Mouse (Mus musculus): ENCODE measurements around the gene Ar.

Ar gene

GRCm38 (mm10) chrX:98148531-98149342, at the start of gene Ar:
Ar (plus strand) TSS chrX:98148769.
- DNase-seq (ENCODE audit: low read depth, low spot score), result peak; percentile 79

DNA sequence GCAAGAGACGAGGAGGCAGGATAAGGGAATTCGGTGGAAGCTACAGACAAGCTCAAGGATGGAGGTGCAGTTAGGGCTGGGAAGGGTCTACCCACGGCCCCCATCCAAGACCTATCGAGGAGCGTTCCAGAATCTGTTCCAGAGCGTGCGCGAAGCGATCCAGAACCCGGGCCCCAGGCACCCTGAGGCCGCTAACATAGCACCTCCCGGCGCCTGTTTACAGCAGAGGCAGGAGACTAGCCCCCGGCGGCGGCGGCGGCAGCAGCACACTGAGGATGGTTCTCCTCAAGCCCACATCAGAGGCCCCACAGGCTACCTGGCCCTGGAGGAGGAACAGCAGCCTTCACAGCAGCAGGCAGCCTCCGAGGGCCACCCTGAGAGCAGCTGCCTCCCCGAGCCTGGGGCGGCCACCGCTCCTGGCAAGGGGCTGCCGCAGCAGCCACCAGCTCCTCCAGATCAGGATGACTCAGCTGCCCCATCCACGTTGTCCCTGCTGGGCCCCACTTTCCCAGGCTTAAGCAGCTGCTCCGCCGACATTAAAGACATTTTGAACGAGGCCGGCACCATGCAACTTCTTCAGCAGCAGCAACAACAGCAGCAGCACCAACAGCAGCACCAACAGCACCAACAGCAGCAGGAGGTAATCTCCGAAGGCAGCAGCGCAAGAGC, 1.3 kb downstream of the Ar start:
- DNase-seq (ENCODE audit: low read depth, low spot score), result peak; percentile 36

DNA sequence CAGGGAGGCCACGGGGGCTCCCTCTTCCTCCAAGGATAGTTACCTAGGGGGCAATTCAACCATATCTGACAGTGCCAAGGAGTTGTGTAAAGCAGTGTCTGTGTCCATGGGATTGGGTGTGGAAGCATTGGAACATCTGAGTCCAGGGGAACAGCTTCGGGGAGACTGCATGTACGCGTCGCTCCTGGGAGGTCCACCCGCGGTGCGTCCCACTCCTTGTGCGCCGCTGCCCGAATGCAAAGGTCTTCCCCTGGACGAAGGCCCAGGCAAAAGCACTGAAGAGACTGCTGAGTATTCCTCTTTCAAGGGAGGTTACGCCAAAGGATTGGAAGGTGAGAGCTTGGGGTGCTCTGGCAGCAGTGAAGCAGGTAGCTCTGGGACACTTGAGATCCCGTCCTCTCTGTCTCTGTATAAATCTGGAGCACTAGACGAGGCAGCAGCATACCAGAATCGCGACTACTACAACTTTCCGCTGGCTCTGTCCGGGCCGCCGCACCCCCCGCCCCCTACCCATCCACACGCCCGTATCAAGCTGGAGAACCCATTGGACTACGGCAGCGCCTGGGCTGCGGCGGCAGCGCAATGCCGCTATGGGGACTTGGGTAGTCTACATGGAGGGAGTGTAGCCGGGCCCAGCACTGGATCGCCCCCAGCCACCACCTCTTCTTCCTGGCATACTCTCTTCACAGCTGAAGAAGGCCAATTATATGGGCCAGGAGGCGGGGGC, 2.0 kb downstream of the Ar start:
- DNase-seq (ENCODE audit: low read depth, low spot score), result peak; percentile 4

DNA sequence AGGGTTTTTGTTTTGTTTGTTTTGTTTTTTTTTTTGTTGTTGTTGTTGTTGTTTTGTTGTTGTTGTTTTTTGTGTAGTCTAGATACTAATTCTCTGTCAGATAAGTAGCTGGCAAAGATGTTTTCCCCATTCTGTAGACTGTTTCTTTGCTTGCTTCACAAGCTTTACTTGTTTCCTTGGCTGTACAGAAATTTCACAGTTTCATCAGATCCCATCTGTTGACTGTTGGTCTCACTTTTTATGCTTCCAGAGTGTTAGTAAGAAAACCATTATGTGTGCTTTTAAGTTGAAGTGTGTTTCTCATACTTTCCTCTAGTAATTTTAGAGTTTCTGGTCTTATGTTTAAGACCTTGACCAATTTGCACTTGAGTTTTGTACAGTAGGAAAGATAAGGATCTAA, 41.2 kb downstream of the Ar start:
- DNase-seq (ENCODE audit: low read depth, low spot score), result no peak

- DNase-seq (ENCODE audit: low read depth, low spot score), result no peak
Observed at GRCm38 (mm10) chrX:98205766-98206165, 57.2 kb downstream of the Ar start.

- DNase-seq (ENCODE audit: low read depth, low spot score), result no peak
Observed at GRCm38 (mm10) chrX:98207166-98207565, 58.6 kb downstream of the Ar start.

- no peak for DNase-seq (ENCODE audit: low read depth, low spot score)
Observed at GRCm38 (mm10) chrX:98216103-98216502, 67.5 kb downstream of the Ar start.

DNA sequence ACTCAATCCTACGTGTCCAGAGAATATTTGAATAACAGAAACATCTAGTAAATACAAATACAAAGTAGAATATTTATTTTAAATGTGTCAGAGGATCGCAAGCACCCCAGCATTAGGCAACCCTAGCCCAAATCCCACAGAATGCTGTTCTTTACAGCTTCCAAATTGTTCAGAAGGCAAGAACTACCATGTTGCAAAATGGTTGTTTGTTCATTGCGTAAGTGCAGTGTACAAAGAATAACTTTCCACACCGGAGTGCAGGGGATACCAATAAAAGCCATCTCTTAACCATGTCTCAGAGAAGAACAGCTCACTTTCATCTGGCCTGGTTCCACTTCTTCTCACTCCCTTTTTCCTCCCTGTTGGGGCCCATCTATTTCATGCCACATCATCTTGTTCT, 90.4 kb downstream of the Ar start:
- no peak for DNase-seq (ENCODE audit: low read depth, low spot score)

- DNase-seq (ENCODE audit: low read depth, low spot score), result no peak
Observed at GRCm38 (mm10) chrX:98245108-98245507, 96.5 kb downstream of the Ar start.

- DNase-seq (ENCODE audit: low read depth, low spot score), result no peak
Observed at GRCm38 (mm10) chrX:98248363-98248762, 99.8 kb downstream of the Ar start.

DNA sequence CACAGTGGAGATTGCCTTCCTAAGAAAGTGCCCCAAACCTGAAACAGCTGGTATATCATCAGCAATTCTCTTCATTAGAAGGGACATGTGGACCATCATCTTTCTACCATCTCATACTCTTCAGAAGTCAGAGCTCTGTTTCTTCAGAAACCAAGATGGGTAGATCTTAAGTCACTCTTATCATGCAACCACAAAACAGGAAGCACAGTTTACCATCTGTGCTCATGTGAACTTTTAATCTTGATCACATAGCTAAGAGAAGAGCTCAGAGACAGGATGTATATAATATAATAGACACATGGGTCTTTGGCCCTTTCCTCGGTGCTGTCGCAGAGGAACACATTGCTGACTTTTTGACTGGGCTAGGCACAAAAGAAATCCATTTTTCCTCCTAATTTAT, 111.1 kb downstream of the Ar start:
- peak; percentile 70 for DNase-seq (ENCODE audit: low read depth, low spot score)

GRCm38 (mm10) chrX:98265755-98266154, 117.2 kb downstream of the Ar start:
- DNase-seq (ENCODE audit: low read depth, low spot score), result peak; percentile 72

DNA sequence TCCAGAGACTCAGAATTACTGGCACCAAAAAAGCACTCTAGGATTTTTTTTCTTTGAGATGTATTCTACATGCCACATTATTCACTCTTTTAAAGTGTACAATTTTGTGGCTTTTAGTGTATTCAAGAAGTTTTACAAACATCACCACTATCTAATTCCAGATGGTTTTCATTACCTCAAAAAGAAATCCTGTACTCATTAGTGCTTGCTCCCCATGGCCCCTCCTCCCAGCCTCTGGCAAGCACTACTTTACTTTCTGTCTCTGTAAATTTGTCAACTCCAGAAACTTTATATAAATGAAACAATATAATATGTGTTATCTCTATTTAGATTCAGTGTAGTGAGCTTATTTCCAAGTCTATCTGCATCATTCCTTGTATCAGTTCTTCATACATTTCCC, 122.8 kb downstream of the Ar start:
- DNase-seq (ENCODE audit: low read depth, low spot score), result no peak

DNA sequence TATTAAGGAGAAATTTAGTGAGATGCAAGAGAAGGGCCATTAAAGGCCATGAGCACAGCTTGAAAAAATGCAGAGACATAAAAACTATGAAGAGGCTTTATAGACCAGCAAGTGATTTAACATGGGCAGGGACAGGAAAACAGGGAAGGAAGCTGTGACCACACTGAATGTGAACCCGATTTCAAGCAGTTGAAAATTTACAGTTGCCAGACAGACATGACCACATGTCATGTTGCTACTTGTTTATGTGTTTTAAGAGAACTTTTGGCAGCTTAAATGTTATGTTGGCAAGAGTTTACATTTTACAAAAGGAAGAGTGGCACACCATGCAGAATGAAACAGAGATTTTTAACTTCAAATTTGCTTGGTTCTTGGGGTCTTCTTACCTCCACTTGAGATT, 143.2 kb downstream of the Ar start:
- DNase-seq (ENCODE audit: low read depth, low spot score), result peak; percentile 14

DNA sequence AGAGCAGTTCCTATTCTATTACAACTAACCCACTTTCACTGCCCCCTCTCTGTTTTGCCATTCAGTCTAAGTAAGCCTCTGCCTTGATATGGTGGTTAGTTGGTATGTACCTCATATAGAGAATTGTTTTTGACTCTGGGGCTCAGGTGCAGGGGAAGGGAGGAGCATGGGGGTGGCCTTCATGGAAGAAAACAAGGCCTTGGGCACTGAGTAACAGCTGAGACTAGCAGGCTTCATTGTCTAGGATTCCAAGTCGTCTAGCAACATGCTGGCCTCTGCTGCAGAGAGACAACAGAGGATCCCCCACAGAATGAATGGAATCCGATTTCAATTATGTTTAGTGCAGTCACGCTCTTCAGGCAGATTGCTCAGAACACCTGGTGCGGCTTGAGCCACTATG, 152.1 kb downstream of the Ar start:
- DNase-seq (ENCODE audit: low read depth, low spot score), result no peak

DNA sequence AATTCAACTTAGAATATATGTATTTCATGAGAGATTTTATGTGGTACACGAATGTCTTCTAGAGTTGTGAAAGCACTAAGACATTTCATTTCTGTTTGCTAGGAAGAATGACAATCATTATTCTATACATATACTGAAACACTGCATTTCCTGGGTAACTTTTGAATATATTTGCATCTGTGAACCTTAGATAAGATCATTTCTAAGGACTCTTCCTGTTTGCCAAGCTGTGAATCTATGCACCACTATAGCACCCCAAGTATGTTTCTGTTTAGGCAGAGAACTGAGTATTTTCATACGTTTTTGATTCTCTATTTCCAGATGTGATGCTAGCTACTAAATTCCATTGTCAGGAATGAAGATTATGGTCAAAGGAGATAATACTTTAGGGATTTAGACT, 153.4 kb downstream of the Ar start:
- no peak for DNase-seq (ENCODE audit: low read depth, low spot score)

DNA sequence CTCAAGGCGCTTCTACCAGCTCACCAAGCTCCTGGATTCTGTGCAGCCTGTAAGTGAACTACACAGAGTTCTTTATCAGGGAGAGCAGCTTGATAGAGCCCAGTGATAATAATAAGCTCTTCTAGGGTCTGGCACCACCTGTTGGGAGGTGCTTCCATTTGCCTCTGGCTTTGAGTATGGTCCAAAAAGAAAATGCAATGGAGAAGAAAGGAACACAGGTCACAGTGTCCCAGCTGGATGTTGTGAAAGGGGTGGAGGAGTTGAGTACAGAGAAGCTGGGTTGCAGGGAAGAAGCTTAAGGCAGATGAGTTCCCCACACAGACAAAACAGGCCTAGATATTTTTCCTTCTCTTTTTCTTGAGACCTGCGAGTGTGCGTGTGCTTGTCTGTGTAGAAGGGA, 167.4 kb downstream of the Ar start:
- no peak for DNase-seq (ENCODE audit: low read depth, low spot score)

DNA sequence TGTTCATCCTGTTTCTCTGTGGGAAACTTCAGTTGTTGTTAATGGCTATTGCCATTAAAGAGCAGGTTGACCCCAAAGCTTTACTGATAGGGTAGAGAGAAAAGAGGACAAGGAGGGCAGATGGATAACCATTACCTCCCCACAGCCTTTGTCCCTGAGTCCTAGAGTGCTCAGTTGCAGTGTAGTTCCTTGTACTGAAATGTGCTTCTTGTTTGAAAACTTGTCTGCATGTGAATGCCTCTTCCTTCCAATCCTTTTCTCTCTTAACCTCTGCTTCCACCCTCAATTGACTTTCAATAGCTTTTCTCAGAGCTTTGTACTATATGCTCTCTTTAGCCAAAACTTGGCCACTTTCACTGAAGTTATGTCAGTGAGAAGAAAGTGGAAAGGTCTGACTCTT, 168.9 kb downstream of the Ar start:
- DNase-seq (ENCODE audit: low read depth, low spot score), result no peak

DNA sequence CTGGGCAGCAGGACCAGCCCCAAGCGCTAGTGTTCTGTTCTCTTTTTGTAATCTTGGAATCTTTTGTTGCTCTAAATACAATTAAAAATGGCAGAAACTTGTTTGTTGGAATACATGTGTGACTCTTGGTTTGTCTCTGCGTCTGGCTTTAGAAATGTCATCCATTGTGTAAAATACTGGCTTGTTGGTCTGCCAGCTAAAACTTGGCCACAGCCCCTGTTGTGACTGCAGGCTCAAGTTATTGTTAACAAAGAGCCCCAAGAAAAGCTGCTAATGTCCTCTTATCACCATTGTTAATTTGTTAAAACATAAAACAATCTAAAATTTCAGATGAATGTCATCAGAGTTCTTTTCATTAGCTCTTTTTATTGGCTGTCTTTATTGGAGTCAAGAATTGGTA, 174.5 kb downstream of the Ar start:
- no peak for DNase-seq (ENCODE audit: low read depth, low spot score)

DNA sequence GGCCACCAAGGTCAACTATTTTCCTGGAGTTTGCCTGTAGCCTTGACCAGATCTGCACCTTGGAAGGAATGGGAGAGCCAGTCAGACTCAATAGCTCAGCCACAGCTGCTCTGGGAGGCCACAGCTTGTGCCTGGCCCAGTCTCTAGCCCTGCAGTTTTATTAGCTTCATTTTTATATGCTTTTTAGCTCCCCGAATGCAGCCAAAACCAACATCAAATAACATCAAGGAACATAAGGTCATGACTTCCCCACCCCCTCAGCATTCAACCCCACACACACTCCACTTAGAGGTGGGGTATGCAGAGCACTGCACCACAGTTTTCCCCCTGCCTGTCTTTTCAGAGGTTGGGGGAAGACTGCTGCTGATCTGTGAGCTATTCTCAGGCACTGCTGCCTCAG, 198.9 kb downstream of the Ar start:
- no peak for DNase-seq (ENCODE audit: low read depth, low spot score)

- no peak for DNase-seq (ENCODE audit: low read depth, low spot score)
Observed at GRCm38 (mm10) chrX:98348036-98348435, 199.5 kb downstream of the Ar start.
